Mouse (Mus musculus): ENCODE measurements around the gene Prkx. TPM values are rescaled to one million over a fixed set of nuclear protein-coding genes. Genes with fewer than 3 reads are reported as not detected.

Prkx gene
- total RNA-seq, 2 experiments from 2014 or later = 3.3 to 4.4 TPM

Other genes starting within 250 kb of the Prkx start
- gene Pbsn, start 57.3 kb upstream of the Prkx start, total RNA-seq (2015; ENCODE audit: low replicate concordance) = not detected in 2 replicates
- not detected in 2 replicates for gene Pbsn, start 57.3 kb upstream of the Prkx start, total RNA-seq (2017; ENCODE audit: low replicate concordance)
- gene Gm14744, start 68.5 kb upstream of the Prkx start, total RNA-seq (2015; ENCODE audit: low replicate concordance) = not detected in 2 replicates
- not detected in 2 replicates for gene Gm14744, start 68.5 kb upstream of the Prkx start, total RNA-seq (2017; ENCODE audit: low replicate concordance)
- gene 5430402E10Rik, start 128.8 kb upstream of the Prkx start, total RNA-seq (2015; ENCODE audit: low replicate concordance) = not detected in 2 replicates
- not detected in 2 replicates for gene 5430402E10Rik, start 128.8 kb upstream of the Prkx start, total RNA-seq (2017; ENCODE audit: low replicate concordance)